Mouse (Mus musculus) gastrocnemius, postnatal 36 days (tissue): ENCODE results near the gene Baz2b. TPM values are rescaled to one million over a fixed set of nuclear protein-coding genes. Genes with fewer than 3 reads are reported as not detected.
A peak's percentile ranks its signal among the peaks of the same experiment; 100 is the strongest.

ENCODE experiments used
- DNase-seq, 2 experiments: peaks; one replicate each; pipeline ENCODE4 v3.0.0; 2022
- intact Hi-C: fragments of 180-260 bp; cut with DNase I; formaldehyde crosslinking; loops from one replicate; pipeline ENCODE4 v1.15.1; 2025
- total RNA-seq, 2 experiments: library from RNA; stranded (reverse); gene quantifications; 2 replicates each; pipeline ENCODE4 v1.2.3; 2021

The Baz2b gene
- total RNA-seq, 2 experiments from 2014 or later, result 30.7 to 31.9 TPM

GRCm38 (mm10) chr2:60203733-60204132 is 5.9 kb downstream of the Baz2b start:
- no peak for DNase-seq
- intact Hi-C loops, result loop anchor here (10.0 kb wide), 1 partner anchor 159 kb away; no protein-coding TSS in a partner anchor

GRCm38 (mm10) chr2:60202900-60203530 is 6.6 kb downstream of the Baz2b start:
- DNase-seq, result no peak
- intact Hi-C loops, result loop anchor here (10.0 kb wide), 1 partner anchor 158 kb away; no protein-coding TSS in a partner anchor

GRCm38 (mm10) chr2:60200667-60201066 is 9.0 kb downstream of the Baz2b start:
- peak in 1 of 2 experiments; percentile 35 for DNase-seq
- intact Hi-C loops, result loop anchor here (10.0 kb wide), 1 partner anchor 156 kb away; no protein-coding TSS in a partner anchor

GRCm38 (mm10) chr2:60200051-60200562 is 9.5 kb downstream of the Baz2b start:
- no peak for DNase-seq
- intact Hi-C loops, result loop anchor here (10.0 kb wide), 1 partner anchor 155 kb away; no protein-coding TSS in a partner anchor

GRCm38 (mm10) chr2:60196841-60197240 is 12.8 kb downstream of the Baz2b start:
- intact Hi-C loops, result no loop called here
- DNase-seq, result no peak

- intact Hi-C loops, result no loop called here
- no peak for DNase-seq
Measured at GRCm38 (mm10) chr2:60181696-60182095, 27.9 kb downstream of the Baz2b start.

- no peak for DNase-seq
- intact Hi-C loops, result no loop called here
Measured at GRCm38 (mm10) chr2:60177490-60177889, 32.1 kb downstream of the Baz2b start.

GRCm38 (mm10) chr2:60176087-60176486 is 33.6 kb downstream of the Baz2b start:
- intact Hi-C loops, result no loop called here

GRCm38 (mm10) chr2:60175078-60175477 is 34.6 kb downstream of the Baz2b start:
- no peak for DNase-seq
- intact Hi-C loops, result no loop called here

More at GRCm38 (mm10) chr2:60176087-60176486, 33.6 kb downstream of the Baz2b start:
- DNase-seq, result no peak

- no peak for DNase-seq
Measured at GRCm38 (mm10) chr2:60173595-60173994, 36.0 kb downstream of the Baz2b start.

GRCm38 (mm10) chr2:60173190-60173589 is 36.4 kb downstream of the Baz2b start:
- no peak for DNase-seq
- intact Hi-C loops, result no loop called here

More at GRCm38 (mm10) chr2:60173595-60173994, 36.0 kb downstream of the Baz2b start:
- intact Hi-C loops, result no loop called here

- intact Hi-C loops, result no loop called here
- no peak for DNase-seq
Measured at GRCm38 (mm10) chr2:60172531-60172914, 37.1 kb downstream of the Baz2b start.

- intact Hi-C loops, result no loop called here
- no peak for DNase-seq
Measured at GRCm38 (mm10) chr2:60171786-60172530, 37.7 kb downstream of the Baz2b start.

- DNase-seq, result no peak
- intact Hi-C loops, result no loop called here
Measured at GRCm38 (mm10) chr2:60166878-60167277, 42.8 kb downstream of the Baz2b start.

- intact Hi-C loops, result no loop called here
- DNase-seq, result no peak
Measured at GRCm38 (mm10) chr2:60165679-60166078, 44.0 kb downstream of the Baz2b start.

- DNase-seq, result no peak
- intact Hi-C loops, result no loop called here
Measured at GRCm38 (mm10) chr2:60163744-60164143, 45.9 kb downstream of the Baz2b start.

- DNase-seq, result no peak
- intact Hi-C loops, result no loop called here
Measured at GRCm38 (mm10) chr2:60152481-60152880, 57.2 kb downstream of the Baz2b start.

GRCm38 (mm10) chr2:60148651-60149050 is 61.0 kb downstream of the Baz2b start:
- DNase-seq, result no peak
- intact Hi-C loops, result no loop called here

GRCm38 (mm10) chr2:60147428-60147827 is 62.2 kb downstream of the Baz2b start:
- no peak for DNase-seq
- intact Hi-C loops, result no loop called here

GRCm38 (mm10) chr2:60145742-60146141 is 63.9 kb downstream of the Baz2b start:
- intact Hi-C loops, result no loop called here
- DNase-seq, result no peak

- DNase-seq, result no peak
- intact Hi-C loops, result no loop called here
Measured at GRCm38 (mm10) chr2:60143383-60143782, 66.3 kb downstream of the Baz2b start.
